8 mouse cellular contexts compared by ENCODE assay signal in the genomic region with DNA sequence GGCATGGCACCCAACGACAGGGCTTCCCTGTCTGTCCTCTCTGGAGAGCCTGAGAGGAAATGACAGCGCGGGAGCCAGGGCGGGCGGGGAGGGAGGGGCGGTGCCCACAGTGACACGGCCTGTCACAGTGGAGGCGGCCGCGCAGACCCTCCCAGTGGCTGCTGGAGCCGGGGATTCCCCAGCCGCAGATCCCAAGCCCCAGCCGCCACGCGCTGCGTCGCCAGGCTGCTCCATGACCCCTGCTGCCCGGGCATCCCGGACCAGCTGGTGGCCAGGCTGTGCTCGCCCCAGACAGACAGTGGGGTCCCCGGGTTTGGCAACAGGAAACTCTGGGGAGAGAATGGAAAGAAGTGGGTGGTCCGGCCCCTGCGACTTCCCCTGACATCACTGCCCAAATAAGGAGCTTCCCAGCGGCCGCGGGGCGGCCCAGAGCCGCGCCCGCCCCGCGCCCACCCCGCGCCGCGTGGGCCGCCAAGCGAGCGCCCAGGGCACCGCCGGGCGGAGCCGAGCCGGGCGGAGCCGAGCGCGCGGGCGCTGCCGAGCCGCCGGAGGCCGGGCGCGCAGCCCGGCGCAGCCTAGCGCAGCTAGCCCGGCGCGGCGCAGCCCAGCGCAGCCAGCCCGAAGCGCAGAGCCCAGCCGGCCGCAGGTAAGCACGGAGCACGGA. TPM values are rescaled to one million over a fixed set of nuclear protein-coding genes. Genes with fewer than 3 reads are reported as not detected.
DNase-seq lines count a peak whose midpoint lies in the region; ATAC-seq and TF ChIP-seq lines count a peak whose summit lies in the region.

No protein-coding gene starts in this region.

- peak; percentile 24 for ATAC-seq in Patski

- in situ Hi-C loops in Patski (cut with MboI; ENCODE audit: low pct_unique_long_range_greater_than_20kb), result no loop called here

- TF ChIP-seq CTCF in Patski (IDR thresholded peaks at IDR 0.05), result no peak

- POLR2A ChIA-PET in Patski (lab: Charles Lee), result interaction anchor here (1.0 kb wide), 1 partner anchor 31 kb away, joined by 3 read pairs; no protein-coding TSS in a partner anchor

- no peak for DNase-seq in Patski (ENCODE audit: low read depth, low spot score)
- peak; percentile 52 to 68 for DNase-seq in cerebellum, postnatal 14 days
- DNase-seq in gastrocnemius, postnatal 10 days, result peak; percentile 46
- DNase-seq in induced T-regulatory cell, adult 2 months (ENCODE audit: low read depth), result peak; percentile 82
- peak; percentile 54 to 61 for DNase-seq in left cerebral cortex, adult 8-10 months (ENCODE audit: low spot score in 2 of 2)
- peak; percentile 79 to 87 for DNase-seq in lung, postnatal 4 days
- DNase-seq in right cerebral cortex, adult 2 months (ENCODE audit: low spot score in 2 of 2), result peak; percentile 64 to 67
- DNase-seq in urinary bladder, postnatal 25 days (ENCODE audit: low spot score), result peak; percentile 45

- CTCF ChIA-PET in Patski (lab: Charles Lee), result interaction anchor here (1.2 kb wide), 1 partner anchor 10 kb away, joined by 4 read pairs; no protein-coding TSS in a partner anchor

- H3K27me3 ChIP-seq in Patski, result no peaks in the 10 kb centered on the region

RNA-seq across cellular contexts. Expression of a gene that starts 32.3 kb away (rescaled TPM):
- polyA plus RNA-seq in Patski (2021), result not detected
- not detected for total RNA-seq in gastrocnemius, postnatal 10 days (2021)
- total RNA-seq in left cerebral cortex, adult 8-10 months (2022), result not detected
